Mouse (Mus musculus) olfactory bulb, adult 2 months (tissue): ENCODE measurements at regions not wholly inside any gene's neighbourhood (a gene's known extent, or its start where the extent isn't known, plus 50 kb on each side); places are given as distances from the start of the nearest gene placed in this dataset.

Source experiments
- H3K27ac ChIP-seq: fragments of 200-500 bp; 2 replicates; pipeline ENCODE4 v1.5.1; 2012; ENCODE audit warnings: low read depth, low read length; ENCODE audit not compliant: insufficient read depth
- H3K4me1 ChIP-seq: fragments of 200-500 bp; 2 replicates; pipeline ENCODE4 v1.6.1; 2012; ENCODE audit warnings: low read length; ENCODE audit not compliant: control insufficient read depth, insufficient read depth
- H3K4me3 ChIP-seq: fragments of 200-500 bp; 2 replicates; pipeline ENCODE4 v1.5.1; 2012; ENCODE audit warnings: mild to moderate bottlenecking, low read depth, low read length, moderate library complexity; ENCODE audit not compliant: insufficient read depth
- CTCF ChIP-seq: fragments of 200-500 bp; IDR thresholded peaks from 2 replicates; pipeline ENCODE4 v1.5.1; 2012; ENCODE audit warnings: low read depth, mild to moderate bottlenecking, low read length, moderate library complexity; ENCODE audit not compliant: insufficient read depth
- POLR2A ChIP-seq: fragments of 200-500 bp; IDR thresholded peaks from 2 replicates; pipeline ENCODE4 v1.6.1; 2012; ENCODE audit warnings: mild to moderate bottlenecking, low read depth, low read length, moderate library complexity; ENCODE audit not compliant: insufficient read depth
- WGBS: fragments of 180-500 bp; shearing (Covaris S2); methylation state at CpG from one replicate; pipeline ENCODE4 v1.1.7; 2018; 5-methylcytosine and 5-hydroxymethylcytosine counted together

DNA sequence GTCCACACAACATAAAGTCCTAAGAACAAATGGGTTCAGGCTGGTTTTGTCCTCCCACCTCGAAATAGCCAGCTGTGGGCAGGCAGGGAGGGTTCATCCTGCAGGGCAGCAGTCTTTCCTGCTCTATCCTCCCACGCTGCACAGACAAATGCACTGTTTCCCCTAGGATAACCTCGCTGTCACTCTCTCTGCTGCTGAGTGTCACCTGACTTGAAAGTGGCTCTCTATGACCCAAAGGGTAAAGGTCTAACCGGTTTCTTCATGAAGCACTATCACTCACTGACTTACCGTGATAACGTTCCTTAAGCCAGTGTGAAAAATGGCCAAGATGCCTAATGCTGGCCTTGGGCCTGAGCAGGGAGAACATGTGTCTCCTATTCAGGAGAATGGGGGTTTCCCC, 78.2 kb upstream of the Spdye4c start:
- no peaks in the 10 kb centered on the region for H3K4me1 ChIP-seq
- TF ChIP-seq CTCF = no peak
- no peak for TF ChIP-seq POLR2A
- 87% methylated on average over 6 of the region's 6 CpGs for WGBS
- no peak overlapping the region for H3K4me3 ChIP-seq
- H3K27ac ChIP-seq = no peak overlapping the region

DNA sequence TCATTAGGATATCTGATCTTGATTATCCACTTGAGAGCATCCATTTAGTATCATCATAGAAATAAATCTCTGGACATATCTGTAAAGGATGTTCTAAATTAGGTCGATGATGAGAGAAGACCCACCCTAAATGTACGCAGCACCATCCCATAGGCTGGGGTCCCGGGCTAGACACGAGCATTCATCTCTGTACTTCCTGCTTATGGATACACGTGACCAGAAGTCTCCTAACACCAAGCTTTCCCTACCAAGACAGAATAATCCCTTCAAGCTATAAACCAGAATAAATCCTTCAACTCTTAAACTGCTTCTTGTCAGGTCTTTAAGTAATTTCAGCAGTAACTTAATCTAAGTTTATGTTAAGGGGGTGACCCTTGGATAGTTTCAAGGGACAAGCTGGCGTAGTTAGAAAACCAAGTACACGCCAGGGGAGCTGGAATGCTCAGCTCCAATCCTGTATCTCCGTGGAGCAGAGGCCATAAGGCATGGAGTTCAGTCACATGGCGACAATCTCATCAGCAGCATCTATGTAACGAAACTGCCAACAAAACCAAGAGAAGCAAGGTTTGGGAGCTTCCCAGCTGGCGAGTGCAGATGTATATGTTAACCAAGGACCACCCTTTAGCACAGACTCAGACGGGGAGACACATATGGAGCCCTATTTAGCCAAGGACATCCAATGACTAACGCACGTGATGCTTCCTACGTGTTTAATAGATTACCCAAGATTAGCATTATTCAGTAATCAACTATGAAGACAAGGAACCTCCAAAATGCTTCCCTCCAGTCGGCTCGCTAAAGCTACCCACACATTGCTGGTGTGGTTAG, 76.3 kb upstream of the Spdye4c start:
- no peaks in the 10 kb centered on the region for H3K4me1 ChIP-seq
- 83% methylated on average over 17 of the region's 17 CpGs for WGBS
- H3K27ac ChIP-seq = no peak overlapping the region
- no peak for TF ChIP-seq CTCF
- TF ChIP-seq POLR2A = no peak
- no peak overlapping the region for H3K4me3 ChIP-seq

DNA sequence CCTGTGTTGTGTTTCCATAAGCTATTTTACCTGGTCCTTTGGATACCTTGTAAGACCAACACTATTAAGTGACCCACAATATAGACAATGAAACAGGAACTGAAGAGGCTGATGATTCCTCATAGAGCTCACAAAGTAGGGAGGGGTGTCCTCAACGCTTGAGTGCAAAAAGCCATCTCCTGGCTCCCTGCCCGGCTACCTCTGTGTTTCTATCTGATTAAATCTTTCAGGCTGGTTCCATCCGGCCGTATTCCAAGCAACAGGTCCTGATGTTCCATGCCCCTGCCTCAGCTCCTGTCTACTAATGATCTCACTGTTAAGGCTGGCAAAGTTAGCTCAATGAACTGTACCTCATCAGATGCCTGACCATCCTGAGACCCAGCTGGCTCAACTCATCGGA, 75.3 kb upstream of the Spdye4c start:
- WGBS = 74% methylated on average over 5 of the region's 5 CpGs
- TF ChIP-seq CTCF (no peak), POLR2A (no peak)
- Histone ChIP-seq H3K27ac (no peak overlapping the region), H3K4me3 (no peak overlapping the region), H3K4me1 (no peaks in the 10 kb centered on the region)

DNA sequence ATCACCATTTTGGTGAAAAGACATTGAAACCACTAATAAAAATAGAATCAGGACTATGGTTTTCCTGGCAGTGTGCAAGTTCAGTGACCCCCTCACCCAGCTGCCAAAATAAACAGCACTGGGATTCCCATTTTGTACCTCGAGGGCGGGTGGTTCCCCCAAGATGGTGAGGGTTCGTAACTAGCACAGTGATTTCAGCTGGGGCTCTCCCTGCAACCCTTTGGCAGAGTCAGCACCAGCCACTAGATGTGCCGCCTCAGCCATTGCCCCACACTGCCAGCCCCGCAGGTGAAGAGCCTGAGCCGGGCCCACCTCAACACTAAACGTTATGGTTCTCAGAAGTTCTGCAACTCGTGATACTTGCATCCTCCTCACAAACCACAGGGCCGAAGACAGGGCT, 74.3 kb upstream of the Spdye4c start:
- TF ChIP-seq CTCF = no peak
- H3K4me3 ChIP-seq = no peak overlapping the region
- 92% methylated on average over 9 of the region's 9 CpGs for WGBS
- no peaks in the 10 kb centered on the region for H3K4me1 ChIP-seq
- H3K27ac ChIP-seq = no peak overlapping the region

DNA sequence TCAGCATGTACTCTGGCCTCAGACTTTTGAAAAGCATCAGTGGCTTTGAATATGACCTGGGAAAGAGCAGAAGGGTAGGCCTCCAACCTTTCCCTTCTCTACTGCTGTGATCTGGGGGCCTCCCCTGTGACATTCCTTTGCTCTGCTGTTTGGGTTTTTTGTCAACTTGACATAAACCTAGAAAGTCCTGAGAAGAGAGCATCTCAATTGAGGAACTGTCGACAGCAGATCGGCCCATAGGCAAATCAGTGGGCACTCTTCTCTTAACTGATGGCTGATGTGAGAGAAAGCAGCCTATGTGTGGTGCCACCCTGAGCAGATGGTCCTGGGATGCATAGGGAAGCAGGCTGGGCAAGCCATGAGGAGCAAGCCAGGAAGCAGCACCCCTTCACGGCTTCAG, 72.9 kb upstream of the Spdye4c start:
- Histone ChIP-seq H3K4me3 (no peak overlapping the region), H3K27ac (no peak overlapping the region), H3K4me1 (no peaks in the 10 kb centered on the region)
- 97% methylated on average over 3 of the region's 3 CpGs for WGBS
- TF ChIP-seq POLR2A (no peak), CTCF (no peak)

DNA sequence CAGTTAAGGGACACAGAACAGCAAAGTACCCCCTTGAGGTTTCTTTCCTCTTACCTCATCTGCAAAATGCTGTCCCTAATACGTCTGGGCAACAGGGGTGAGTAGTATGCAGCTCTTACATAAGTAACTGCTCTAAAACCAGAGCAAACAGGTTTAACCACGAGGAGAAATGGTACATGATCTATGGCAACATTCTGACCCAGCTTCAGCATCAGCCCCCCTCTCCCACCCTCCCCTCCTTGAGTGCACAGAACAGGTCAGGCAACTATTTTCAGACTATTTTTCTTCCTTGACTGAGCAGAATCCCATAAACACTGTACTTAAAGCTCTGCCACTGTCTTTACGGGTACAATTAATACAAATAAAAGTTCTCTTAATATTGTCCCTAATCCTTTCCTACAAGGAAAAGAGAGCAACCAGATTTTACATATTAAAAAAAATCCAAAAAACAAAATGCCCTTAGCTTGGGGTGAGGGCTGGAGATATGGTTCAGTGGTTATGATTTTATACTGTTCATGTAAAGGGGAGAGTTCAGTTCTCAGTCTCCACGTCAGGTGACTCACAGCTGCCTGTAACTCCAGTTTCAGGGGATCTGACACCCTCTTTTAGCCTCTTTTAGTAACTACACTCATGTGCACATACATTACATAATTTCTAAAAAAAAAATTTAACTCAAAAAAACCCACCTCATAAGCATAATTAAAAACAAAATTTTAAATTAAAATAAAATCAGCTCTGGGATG, 69.1 kb upstream of the Spdye4c start:
- no peaks in the 10 kb centered on the region for H3K4me1 ChIP-seq
- TF ChIP-seq CTCF = no peak
- TF ChIP-seq POLR2A = no peak
- no peak overlapping the region for H3K27ac ChIP-seq
- H3K4me3 ChIP-seq = no peak overlapping the region
- WGBS = 58% methylated on average over 4 of the region's 4 CpGs

DNA sequence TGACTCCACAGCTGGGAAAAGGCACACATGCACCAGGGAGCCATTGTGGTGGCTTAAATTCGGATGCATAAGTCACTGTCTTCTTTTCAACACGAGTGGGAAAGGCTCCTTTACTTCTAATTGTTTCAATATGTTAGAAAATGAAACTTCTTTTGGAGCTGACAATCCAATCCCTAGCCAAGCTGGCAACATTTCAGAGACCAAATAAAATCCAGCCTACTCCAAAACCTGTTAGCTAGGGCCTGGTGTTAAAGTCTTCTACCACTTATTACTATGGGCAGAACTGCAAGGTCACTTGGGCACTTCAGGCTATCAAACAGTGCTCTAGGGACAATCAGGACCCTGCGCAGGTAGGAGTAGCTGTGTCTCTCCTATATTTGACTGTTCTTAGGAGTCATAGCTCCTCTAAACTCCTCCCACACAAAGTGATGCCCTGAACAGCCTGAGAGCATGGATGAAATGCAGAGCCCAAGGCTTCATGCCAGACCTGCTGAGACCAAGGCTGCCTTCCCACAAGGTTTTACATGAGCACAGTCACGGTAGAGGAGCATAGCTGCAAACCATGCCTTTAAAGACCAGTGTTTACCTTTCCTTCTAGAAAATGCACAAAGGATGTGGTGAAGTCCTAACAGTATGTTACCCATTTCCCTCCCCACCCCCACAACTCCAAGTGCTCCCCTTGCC, 67.4 kb upstream of the Spdye4c start:
- WGBS = 74% methylated on average over 4 of the region's 4 CpGs
- H3K4me1 ChIP-seq = no peaks in the 10 kb centered on the region
- H3K27ac ChIP-seq = no peak overlapping the region
- no peak overlapping the region for H3K4me3 ChIP-seq
- TF ChIP-seq CTCF (no peak), POLR2A (no peak)

DNA sequence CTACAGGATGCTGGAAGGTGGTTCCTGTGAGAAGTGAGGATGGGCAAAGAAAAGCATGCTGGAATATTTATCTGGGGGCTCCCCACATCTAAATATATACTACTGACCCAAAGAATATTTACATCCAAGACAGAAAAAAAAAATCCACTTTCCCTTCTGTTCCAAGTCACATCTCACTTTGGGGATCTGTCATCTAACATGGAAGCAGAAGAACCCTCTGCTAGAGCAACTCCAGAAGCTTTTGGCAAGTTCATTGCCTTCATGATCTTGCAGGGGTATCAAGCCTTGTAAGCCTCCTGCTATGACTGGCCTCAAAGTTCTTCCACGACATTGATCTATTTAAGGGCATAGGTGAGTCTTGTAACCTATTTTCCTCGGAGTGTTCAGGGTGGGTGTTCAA, 64.9 kb upstream of the Spdye4c start:
- H3K27ac ChIP-seq = no peak overlapping the region
- WGBS = 91% methylated on average over 2 of the region's 2 CpGs
- TF ChIP-seq CTCF = no peak
- TF ChIP-seq POLR2A = no peak
- no peak overlapping the region for H3K4me3 ChIP-seq
- H3K4me1 ChIP-seq = no peaks in the 10 kb centered on the region

DNA sequence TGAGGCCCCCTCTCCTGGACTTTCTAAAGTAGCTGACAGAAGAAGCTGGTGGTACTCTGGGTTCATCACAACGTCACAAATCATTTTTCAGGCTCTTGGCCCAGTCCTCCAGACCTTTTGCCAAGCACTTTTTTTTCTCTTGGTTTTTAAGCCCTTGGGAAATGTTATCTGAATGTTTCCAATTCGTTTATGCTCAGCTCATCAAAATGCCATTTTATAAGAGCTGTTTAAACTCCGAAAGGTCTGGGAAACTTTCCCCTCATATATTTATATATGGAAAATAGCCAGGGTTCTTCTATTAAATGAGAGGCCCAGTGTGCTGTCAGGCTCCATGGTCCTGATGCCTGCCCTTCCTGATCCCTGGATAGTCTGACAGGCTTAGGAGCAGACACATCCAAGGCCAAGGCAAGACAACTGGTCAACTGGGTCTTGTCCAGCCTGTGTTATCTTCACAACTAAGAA, 64.1 kb upstream of the Spdye4c start:
- H3K27ac ChIP-seq = no peak overlapping the region
- WGBS = 70% methylated on average over 3 of the region's 3 CpGs
- no peak for TF ChIP-seq POLR2A
- no peak for TF ChIP-seq CTCF
- no peak overlapping the region for H3K4me3 ChIP-seq
- no peaks in the 10 kb centered on the region for H3K4me1 ChIP-seq
